Mouse (Mus musculus) liver, embryonic 16.5 days (tissue): ENCODE results near the gene Gm21256. TPM values are rescaled to one million over a fixed set of nuclear protein-coding genes. Genes with fewer than 3 reads are reported as not detected.
"Not testable (repeated sequence)": the region's sequence is repeated elsewhere in the genome, so short reads cannot be mapped to it uniquely, and the experiment has no call there.

Experiments
- ATAC-seq: fragments of 200-750 bp; cut with Nextera tagmentation; 2 replicates; pipeline ENCODE4 v1.8.0; 2017; ENCODE audit warnings: low read depth, mild to moderate bottlenecking, moderate number of reproducible peaks, moderate library complexity
- H3K27ac ChIP-seq: fragments of 300-500 bp; sonication (generic); 2 replicates; pipeline ENCODE4 v1.5.1; 2014; ENCODE audit warnings: mild to moderate bottlenecking, low read length
- H3K27me3 ChIP-seq: fragments of 300-500 bp; sonication (generic); 2 replicates; pipeline ENCODE4 v1.6.1; 2014; ENCODE audit warnings: low read depth, low read length, mixed read lengths; ENCODE audit not compliant: control insufficient read depth, insufficient read depth
- H3K36me3 ChIP-seq: fragments of 300-500 bp; sonication (generic); 2 replicates; pipeline ENCODE4 v1.6.1; 2014; ENCODE audit warnings: mild to moderate bottlenecking; ENCODE audit not compliant: control insufficient read depth, insufficient read depth
- H3K4me1 ChIP-seq: fragments of 300-500 bp; sonication (generic); 2 replicates; pipeline ENCODE4 v1.6.1; 2014; ENCODE audit warnings: low read depth, low read length, mixed read lengths; ENCODE audit not compliant: control insufficient read depth
- H3K4me2 ChIP-seq: fragments of 300-500 bp; sonication (generic); 2 replicates; pipeline ENCODE4 v1.6.1; 2014; ENCODE audit warnings: low read depth, low read length, mixed read lengths
- H3K4me3 ChIP-seq: fragments of 300-500 bp; sonication (generic); 2 replicates; pipeline ENCODE4 v1.5.1; 2014; ENCODE audit warnings: low read depth, mild to moderate bottlenecking, low read length
- H3K9ac ChIP-seq: fragments of 300-500 bp; sonication (generic); 2 replicates; pipeline ENCODE4 v1.6.1; 2014; ENCODE audit warnings: low read depth, low read length
- H3K9me3 ChIP-seq: fragments of 300-500 bp; sonication (generic); replicated peaks from 2 replicates; pipeline ENCODE4 v1.6.1; 2016; ENCODE audit warnings: low read length; ENCODE audit not compliant: control insufficient read depth
- WGBS: fragments of 180-500 bp; shearing (Covaris S2); extraction: QIAGEN DNeasy Blood & Tissue Kit; methylation state at CpG from one replicate; pipeline ENCODE4 v1.1.7; 2014; ENCODE audit not compliant: insufficient replicate concordance; 5-methylcytosine and 5-hydroxymethylcytosine counted together
- polyA plus RNA-seq: library from polyadenylated mRNA; unstranded; fragments of >200 nt; fragmentation: Nextera tagmentation; extraction: Ambion mirVana; gene quantifications from 2 replicates; pipeline ENCODE4 v1.2.1, GENCODE M21; 2015

Gm21256 gene
- polyA plus RNA-seq, result not detected in 2 replicates

- not testable (repeated sequence) for H3K4me3 ChIP-seq, H3K9me3 ChIP-seq, H3K27me3 ChIP-seq, H3K36me3 ChIP-seq, H3K4me1 ChIP-seq, H3K9ac ChIP-seq, H3K4me2 ChIP-seq, H3K27ac ChIP-seq, ATAC-seq
- WGBS, result no CpG with 5 or more reads among the region's 7 CpGs
These were observed at the start of gene Gm21256 for GRCm38 (mm10) chrY:47450660-47451059. Gene Gm21256, plus strand, starts transcription at chrY:47450960.

Other genes with a start within 250 kb of the Gm21256 start
- not detected in 2 replicates for gene Gm21170, start 240.1 kb downstream of the Gm21256 start, polyA plus RNA-seq